Mouse (Mus musculus) neutrophil, adult 5-6 weeks (primary cell): ENCODE data around the gene Tgif1. TPM values are rescaled to one million over a fixed set of nuclear protein-coding genes. Genes with fewer than 3 reads are reported as not detected.
"Not testable (repeated sequence)": the region's sequence is repeated elsewhere in the genome, so short reads cannot be mapped to it uniquely, and the experiment has no call there.

ENCODE experiments used
- ATAC-seq: fragments of 151-379, 151-347 bp; 2 replicates; pipeline ENCODE4 v1.8.0; 2017; ENCODE audit warnings: mild to moderate bottlenecking, moderate TSS enrichment; ENCODE audit not compliant: insufficient number of reproducible peaks, poor library complexity, low FRiP score, severe bottlenecking; ENCODE audit errors: extremely low read depth
- total RNA-seq: library from RNA; stranded (forward); fragments of 200-1000 nt; gene quantifications from 2 replicates; pipeline ENCODE4 v1.2.3, GENCODE M21; 2017

The Tgif1 gene
- total RNA-seq, 1 experiment from 2014 or later: 81.5 TPM

DNA sequence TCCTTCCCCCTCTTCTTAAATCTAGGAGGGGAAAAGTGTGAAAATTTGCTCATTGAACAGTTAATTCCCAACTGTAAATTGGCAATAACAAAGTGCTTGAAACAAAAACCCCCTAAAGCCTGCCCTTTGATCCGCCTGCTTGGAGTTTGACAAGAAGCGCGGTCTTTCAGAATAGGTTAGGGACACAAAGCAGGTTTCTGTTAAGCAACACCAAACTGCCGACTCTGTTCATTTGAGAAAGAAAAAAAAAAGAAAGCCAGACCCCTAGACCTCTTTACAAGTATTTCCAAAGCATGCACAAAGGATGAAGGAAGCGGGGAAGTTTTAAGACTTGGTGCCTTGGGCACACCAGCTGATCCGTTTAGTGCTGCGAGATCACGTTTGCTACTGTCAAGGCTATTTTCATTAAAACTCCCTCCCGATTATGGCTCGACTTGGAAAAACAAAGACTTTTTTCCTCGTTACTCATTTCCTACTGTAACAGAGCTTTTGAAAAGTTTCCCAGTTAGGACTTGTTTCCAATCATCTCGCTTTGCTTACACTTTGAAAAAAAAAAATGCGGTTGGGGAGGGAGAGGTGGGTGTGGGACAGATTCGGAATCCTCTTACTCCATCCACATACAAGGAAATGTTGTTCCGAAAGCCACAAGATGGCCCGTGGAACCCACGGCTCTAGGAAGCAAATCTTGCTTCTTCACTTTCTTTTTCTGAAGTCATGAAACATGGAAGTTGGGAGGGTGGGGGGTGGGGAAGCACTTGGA is 5.4 kb downstream of the Tgif1 start:
- no peak for ATAC-seq

DNA sequence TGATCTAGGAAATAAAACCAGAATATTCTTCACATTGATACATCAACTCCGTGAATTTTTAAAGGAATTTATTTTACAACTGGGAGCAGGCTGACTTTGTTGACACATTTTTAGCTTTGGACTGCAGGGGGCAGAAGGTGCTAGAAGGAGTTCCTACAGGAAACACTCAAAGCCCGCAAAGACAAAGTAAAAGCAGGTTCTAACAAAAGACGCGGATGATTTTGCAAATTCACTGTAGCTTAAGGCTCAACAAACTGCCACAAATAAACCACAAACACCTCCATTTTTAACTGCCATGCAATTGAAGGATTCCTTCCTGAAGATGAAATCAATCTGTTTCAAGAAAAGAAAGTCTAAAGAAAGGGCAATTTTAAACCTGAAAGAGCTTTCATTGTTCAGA is 6.3 kb downstream of the Tgif1 start:
- ATAC-seq: peak; percentile 24; the same call in 1 of the 2 replicates

DNA sequence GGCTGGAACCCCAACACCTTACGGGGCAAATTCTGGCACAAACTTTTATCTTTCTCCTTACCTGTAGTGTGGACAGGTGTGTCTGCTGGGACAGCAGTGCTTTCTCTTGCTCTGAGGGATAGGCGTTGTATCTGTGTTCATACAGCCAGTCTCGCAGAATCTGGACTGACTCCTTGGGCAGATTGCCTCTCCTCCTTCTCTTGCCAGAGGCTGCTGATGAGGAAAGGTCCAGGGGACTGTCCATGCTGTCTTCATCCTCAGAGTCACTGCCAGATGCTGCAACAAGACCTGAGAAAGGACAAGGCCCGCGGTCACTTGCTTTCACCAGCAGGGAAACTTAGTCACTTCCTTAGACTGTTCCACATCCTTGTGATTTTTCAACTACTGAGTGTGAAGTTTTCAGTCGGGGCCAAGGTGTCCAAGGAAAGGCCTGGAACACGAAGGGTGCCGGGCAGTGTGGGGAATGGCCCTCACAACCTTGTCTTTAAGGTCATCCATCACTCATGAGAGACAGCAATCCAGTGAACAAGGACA is 7.2 kb downstream of the Tgif1 start:
- no peak for ATAC-seq

DNA sequence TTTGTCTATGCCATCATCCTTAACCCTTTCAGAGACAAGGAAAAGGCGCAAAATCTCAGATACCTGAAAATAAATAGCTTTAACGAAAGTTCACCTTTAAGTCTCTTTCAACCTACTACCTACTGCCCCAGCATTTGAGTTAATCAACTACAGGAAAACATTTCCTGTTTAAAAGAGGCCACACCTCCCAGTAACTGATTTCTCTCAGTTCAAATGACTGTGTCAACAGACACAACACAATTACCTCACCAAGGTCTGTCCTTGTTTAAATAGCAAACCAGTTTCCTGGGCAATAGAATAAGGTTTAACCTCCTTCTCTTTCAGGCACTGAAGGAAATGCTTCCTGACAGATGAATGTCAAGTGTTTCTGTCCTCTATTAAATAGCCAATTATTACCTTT is 7.8 kb downstream of the Tgif1 start:
- ATAC-seq: no peak

DNA sequence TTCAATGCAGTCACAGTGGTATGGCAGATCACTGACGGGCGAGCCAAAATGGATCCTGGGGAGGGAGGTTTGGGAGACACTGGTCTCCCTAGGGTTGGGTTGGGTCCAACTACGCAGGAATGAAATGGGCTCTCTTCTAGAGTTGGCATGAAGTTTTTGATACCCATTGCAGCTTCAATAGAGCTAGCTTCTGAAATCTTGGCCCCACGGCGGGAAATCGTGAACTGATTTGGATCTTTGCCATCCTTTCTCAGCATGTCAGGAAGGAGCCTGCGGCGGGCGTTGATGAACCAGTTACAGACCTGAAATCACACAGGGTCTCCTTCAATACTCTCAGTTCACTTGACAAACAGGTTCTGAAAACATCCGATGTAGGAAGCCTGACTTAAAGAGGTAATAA is 8.4 kb downstream of the Tgif1 start:
- ATAC-seq: no peak

DNA sequence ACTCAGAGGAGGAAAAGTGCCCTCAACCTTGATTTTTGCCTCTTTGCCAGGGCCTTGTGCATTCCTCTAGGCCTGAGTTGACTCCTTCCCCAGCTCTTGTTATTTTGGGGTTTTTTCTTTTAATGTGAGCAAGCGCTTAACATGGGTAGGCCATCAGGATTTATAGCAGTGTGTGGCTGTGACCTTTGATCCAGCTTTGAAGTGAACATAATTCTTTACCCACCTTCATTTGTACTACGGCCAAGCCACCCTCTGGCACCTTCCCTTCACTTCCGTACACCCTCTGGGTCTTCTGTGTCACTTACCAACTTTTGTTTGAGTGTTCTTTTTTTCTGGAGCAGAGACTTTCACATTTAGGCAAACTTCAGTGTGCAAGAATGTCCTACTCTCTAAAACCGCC is 10.1 kb downstream of the Tgif1 start:
- no peak for ATAC-seq

DNA sequence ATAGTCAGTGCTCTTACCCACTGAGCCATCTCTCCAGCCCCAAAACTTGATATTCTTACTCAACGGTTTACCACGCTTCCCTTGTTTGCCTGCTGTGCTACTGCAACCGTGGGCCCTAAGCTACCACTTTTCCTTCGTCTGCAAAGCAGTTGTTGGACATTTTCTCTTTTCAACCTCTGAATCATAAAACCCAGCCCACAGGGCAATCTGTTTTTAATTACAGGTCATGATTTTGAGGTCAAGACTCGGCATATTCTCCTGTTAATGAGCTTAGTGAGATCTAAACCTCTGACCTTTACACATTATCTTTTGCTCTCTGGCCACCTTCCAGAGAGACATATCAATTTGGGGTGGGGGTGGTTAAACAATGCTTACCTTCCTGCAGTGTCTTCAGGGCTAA is 14.8 kb downstream of the Tgif1 start:
- no peak for ATAC-seq

DNA sequence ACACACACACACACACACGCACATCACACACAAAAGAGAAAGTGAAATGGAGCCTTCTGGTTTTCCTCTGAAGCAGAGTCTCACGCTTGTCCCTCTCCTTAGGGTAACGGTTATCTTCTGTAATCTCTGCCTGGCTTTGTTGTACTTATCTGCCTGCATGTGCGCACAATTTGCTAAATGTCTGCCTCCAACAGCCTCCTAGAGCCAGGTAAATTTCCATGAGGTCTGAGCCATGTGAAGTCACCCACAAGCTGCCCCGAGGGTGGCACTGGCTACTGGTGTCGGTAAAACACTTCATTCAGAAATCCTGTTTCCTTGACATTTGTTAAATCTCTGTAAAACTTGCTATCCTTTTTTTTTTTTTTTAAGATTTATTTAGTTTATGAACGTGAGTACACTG is 15.3 kb downstream of the Tgif1 start:
- no peak for ATAC-seq

DNA sequence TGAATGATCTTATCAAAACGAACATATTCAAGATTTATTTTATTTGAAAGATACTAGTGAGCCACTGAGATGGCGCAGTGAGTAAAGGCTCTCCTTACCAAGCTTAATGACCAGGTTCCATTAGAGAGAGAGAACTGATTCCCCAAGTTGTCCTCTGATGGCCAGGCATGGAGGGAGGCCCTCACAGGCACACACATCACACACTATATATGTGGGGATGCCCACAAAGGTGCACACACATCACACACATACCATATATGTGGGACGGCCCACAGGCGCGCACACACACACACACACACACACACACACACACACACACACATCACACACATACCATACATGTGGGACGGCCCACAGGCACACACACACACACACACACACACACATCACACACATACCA is 15.9 kb downstream of the Tgif1 start:
- ATAC-seq: not testable (repeated sequence)

DNA sequence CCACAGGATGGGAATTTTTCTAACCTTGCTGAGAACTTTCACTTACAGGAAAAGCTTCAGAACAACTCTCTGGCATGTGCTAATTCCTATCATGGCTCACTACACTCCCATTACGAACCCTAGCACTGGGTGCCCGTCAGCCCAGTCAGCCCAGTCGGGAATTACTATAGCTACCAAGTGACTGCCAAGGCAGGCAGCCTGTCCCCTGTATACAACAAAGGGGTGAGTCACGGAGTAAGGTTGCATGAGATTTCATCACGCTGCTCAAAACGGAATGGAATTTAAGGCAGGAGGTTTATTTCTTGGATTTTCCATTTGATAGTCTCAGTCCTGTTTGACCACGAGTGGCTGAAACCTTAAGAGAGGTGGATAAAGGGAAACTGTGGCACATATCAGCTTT is 16.5 kb downstream of the Tgif1 start:
- no peak for ATAC-seq

DNA sequence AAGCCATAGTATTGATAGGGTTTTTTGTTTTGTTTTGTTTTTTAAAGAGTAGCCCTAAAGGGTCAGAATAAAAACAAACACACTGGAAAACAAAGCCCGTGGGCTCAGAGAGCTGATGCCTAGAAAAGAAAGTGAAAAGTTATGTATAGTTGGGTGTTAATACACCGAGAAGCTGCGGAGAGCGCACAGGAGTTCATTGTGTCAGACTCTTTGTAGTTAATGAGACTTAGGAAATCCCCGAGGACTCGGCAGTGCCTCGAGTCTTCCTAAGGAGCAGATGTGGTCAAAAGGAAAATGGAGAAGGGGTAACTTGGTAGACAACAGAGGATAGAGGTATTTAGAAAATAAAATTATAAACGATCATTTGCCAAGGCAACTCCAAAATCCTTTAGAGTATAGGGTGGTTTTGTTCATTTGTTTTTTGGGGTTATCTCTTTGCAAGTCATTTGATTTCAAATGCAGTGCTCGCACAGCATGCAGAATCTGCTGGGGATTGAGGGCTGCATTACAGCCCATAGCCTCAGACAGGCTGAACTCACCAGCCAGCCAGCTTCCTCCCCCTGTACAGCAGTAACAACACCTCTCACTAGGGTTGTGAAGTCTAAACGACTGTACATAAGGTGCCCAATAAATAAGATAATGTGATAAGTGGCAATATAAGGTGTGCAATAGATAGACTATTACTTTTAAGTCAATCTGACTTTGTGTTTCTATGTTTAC is 18.1 kb downstream of the Tgif1 start:
- ATAC-seq: no peak

DNA sequence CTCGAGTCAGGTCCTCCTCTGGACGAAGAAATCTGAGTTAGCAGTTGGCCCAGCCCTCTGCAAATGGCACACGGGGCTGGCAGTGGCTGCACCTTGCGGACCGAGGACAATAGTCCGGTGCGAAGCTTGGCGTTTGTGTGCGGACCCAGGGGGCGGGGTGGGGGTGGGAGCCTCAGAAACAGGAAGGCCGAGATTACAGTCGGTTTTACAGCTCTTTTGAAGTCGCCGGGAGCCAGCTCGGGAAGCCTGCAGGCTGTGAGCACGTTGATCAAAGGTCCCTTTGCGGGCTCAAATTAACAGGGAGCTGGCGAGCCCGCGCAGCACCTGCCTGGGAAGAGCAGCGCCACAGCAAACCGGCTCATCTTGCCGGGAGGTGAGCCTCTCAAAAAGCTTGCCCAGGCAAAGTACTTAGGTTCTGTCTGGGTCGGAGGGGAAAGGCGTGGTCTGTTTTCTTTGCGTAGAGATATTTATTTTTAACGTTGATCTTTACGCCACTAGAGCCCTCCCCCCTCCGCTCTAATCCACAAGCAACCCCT is 18.8 kb downstream of the Tgif1 start:
- ATAC-seq: no peak

DNA sequence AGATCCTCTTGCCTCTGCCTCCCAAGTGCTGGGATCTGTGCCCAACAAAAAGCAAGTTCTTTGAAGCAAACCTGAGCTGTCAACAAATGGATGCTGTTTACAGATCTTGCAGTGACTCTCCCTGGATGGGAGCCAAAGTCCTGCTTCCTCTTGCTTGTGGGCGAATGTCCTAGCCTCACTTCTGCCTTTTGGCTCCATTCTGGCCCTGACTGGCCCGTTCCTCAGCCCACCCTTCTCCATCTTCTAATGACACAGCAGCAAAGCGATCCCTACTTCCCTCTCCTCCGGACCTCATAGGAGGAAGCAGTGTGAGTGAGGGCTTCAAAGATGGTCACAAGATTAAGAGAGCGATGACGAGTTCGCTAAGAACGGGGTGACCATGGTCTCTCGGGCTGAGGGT is 20.8 kb downstream of the Tgif1 start:
- peak; percentile 90 for ATAC-seq

DNA sequence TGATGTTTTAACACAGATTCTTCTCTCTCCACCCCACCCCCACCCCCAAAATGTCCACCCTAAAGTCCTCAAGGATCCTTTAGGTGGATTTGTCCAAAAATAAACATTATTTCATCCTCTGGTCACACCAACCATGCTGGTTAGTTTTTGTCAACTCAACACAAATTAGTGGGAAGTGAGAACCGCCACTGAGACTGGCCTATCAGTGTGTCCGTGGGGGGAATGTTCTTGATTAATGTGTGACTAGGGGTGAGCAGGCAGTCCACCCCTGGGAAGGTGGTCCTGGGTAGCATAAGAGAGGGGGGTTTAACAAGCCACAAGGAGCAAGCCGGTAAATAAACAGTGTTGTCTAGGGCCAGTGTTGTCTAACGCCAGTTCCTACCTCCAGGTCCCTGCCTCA is 21.8 kb downstream of the Tgif1 start:
- ATAC-seq: no peak

DNA sequence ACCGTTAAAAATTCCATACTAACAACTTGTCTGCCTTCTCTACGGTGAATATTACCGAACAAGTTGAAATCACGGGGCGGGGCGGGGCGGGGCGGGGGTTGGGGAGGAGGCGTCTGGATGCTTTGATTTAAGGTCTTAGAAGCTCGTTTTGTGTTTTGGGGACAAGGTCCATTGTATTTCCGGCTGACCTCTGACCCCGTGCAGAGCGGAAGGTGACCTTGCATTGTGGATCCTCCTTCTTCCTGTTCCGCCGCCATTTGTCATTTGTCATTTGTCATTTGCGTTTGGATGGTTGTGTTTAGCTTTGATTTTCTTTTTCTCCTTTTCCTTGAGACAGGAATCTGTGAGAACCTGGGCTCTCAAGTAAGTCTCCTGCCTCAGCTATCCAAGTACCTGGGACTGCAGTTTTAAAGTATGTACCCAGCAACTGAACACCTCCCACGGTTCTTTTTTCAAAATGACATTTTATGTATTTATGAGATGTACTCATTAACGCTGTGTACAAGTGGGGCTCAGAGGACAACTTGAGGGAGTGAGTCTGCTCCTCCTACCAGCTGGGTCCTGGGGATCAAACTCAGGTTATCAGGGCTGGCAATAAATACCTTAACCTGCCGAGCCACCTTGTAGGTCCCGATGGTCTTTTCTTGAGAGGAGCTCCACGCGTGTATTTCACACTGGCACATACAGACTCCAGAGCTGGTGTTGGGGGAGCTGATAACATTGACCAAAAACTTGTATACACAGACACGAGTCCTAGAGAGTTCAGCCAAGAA is 23.2 kb downstream of the Tgif1 start:
- ATAC-seq: no peak

DNA sequence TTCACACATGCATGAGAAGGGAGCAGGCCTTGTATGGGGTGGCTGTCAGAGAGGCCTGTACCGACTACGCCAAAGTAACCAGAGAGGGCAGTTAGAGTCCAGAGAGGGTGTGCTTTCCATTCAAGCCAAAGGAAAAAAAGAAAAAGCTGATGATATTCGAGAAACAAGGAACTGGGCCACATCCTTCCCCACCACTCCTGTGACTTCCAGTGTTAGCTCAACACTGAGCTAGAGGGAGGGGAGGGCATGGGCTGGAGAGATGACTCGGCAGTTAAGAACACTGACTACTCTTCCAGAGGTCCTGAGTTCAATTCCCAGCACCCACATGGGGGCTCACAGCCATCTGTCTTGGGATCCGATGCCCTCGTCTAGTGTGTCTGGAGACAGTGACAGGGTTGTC is 24.1 kb downstream of the Tgif1 start:
- no peak for ATAC-seq

DNA sequence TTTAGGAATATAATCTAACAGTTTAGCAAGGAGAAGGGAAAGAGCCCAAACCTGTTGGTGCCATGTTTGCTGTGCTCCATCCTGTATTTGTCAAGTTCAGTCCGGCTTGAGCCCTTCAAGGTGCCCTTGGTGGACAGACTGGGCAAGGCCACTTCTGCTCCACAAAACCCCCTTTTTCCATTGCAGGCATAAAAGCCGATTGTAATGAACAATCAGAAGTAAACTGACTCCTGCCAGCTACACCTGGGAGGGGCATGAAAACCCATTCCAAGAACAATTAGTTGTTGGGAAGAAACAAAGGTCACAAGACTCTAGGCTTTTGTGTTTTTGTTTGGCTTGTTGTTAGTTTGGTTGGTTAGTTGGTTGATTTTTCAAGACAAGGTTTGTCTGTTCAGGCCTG is 24.8 kb downstream of the Tgif1 start:
- no peak for ATAC-seq

DNA sequence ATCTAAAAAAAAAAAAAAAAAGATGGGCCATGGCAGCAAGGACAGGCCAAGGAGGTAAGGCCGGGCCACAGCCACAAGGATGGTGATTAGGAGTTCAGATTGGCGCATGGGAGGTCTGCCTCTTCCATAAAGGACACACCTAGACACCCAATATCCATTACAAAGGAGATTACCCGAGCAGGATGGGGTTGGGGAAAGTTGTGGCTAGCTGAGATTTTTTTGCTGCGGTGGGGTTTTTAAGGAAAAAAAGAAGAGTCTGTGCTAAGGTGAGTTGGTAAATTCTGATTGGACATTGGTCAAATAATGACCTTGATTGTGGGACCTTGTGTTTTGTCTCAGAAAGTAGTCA is 25.2 kb downstream of the Tgif1 start:
- no peak for ATAC-seq

DNA sequence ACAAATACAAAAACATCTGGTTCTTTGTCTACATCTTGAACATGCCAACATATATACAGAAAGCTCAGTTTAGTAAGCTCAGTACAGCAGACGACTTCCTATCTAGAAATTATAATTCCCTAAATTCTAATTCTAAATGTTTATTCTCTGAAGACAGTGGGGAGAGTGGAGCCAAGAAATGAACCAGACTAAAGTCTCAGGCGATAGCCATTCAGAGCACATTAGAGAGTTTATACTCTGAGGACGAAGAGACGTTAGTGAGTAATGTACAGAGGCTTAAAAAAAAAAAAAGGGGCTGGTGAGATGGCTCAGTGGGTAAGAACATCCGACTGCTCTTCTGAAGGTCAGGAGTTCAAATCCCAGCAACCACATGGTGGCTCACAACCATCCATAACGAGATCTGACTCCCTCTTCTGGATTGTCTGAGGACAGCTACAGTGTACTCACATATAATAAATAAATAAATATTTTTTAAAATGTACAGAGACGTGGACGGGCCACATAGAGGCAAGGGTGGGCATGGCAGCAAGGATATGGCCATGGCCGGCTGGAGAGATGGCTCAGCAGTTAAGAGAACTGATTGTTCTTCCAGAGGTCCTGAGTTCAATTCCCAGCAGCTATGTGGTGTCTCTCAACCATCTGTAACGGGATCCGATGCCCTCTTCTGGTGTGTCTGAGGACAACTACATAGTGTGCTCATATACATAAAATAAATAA is 25.7 kb downstream of the Tgif1 start:
- ATAC-seq: not testable (repeated sequence)
